Mouse (Mus musculus): ENCODE data around the gene Napsa. TPM values are rescaled to one million over a fixed set of nuclear protein-coding genes. Genes with fewer than 3 reads are reported as not detected.

Gene Napsa
- polyA plus RNA-seq, 1 experiment: not detected

- TF ChIP-seq FOSL1 (IDR thresholded peaks at IDR 0.05; ENCODE audit: insufficient read depth, low read length, poor library complexity, severe bottlenecking): no peak
- TF ChIP-seq CEBPB (IDR thresholded peaks at IDR 0.05; ENCODE audit: low read depth): no peak
- no peak for TF ChIP-seq MYOD1 (IDR thresholded peaks at IDR 0.05; ENCODE audit: control insufficient read depth, insufficient read length, low read depth)
- peak; percentile 24 for TF ChIP-seq CTCF (IDR thresholded peaks at IDR 0.05; ENCODE audit: control insufficient read depth, insufficient read depth, insufficient read length)
- peaks cover 76% of the 10 kb centered on the region for H3K27me3 ChIP-seq (ENCODE audit: control insufficient read depth, insufficient read depth, insufficient read length)
- H3K79me2 ChIP-seq (ENCODE audit: control insufficient read depth, insufficient read depth): no peaks in the 10 kb centered on the region
- H3ac ChIP-seq (ENCODE audit: control insufficient read depth, insufficient read length, low read depth): no peak overlapping the region
- no peaks in the 10 kb centered on the region for H3K36me3 ChIP-seq (ENCODE audit: control insufficient read depth, insufficient read depth)
- H3K4me3 ChIP-seq (ENCODE audit: insufficient read depth, poor library complexity, severe bottlenecking): no peak overlapping the region
- H3K79me3 ChIP-seq (ENCODE audit: low read depth): no peaks in the 10 kb centered on the region
Observed at GRCm38 (mm10) chr7:44633407-44633806, 61.2 kb downstream of the Napsa start.

Small RNA genes lying within 50 kb of the gene (microRNA-seq; reads per million reads assigned to microRNA genes)
- not detected for gene Mir7053 (ENCODE audit: borderline microRNAs expressed)

Other genes with a start within 250 kb of the Napsa start
- gene Syt3, start 188.3 kb upstream of the Napsa start, polyA plus RNA-seq (2012; fragmentation: generic; extraction: Trizol): not detected
- 0.11 TPM for gene 1700008O03Rik, start 186.6 kb upstream of the Napsa start, polyA plus RNA-seq (2012; fragmentation: generic; extraction: Trizol)
- not detected for gene Lrrc4b, start 143.4 kb upstream of the Napsa start, polyA plus RNA-seq (2012; fragmentation: generic; extraction: Trizol)
- gene Aspdh, start 107.0 kb upstream of the Napsa start, polyA plus RNA-seq (2012; fragmentation: generic; extraction: Trizol): not detected
- gene Josd2, start 104.4 kb upstream of the Napsa start, polyA plus RNA-seq (2012; fragmentation: generic; extraction: Trizol): 77.5 TPM
- 93.5 TPM for gene Emc10, start 75.9 kb upstream of the Napsa start, polyA plus RNA-seq (2012; fragmentation: generic; extraction: Trizol)
- 0.95 TPM for gene Fam71e1, start 75.8 kb upstream of the Napsa start, polyA plus RNA-seq (2012; fragmentation: generic; extraction: Trizol)
- gene Mybpc2, start 47.7 kb upstream of the Napsa start, polyA plus RNA-seq (2012; fragmentation: generic; extraction: Trizol): not detected
- 0.01 TPM for gene Spib, start 40.3 kb upstream of the Napsa start, polyA plus RNA-seq (2012; fragmentation: generic; extraction: Trizol)
- 66.1 TPM for gene Pold1, start 23.5 kb upstream of the Napsa start, polyA plus RNA-seq (2012; fragmentation: generic; extraction: Trizol)
- gene Nr1h2, start 18.4 kb upstream of the Napsa start, polyA plus RNA-seq (2012; fragmentation: generic; extraction: Trizol): 61.0 TPM
- gene Kcnc3, start 18.3 kb downstream of the Napsa start, polyA plus RNA-seq (2012; fragmentation: generic; extraction: Trizol): 0.26 TPM
- gene Myh14, start 98.5 kb downstream of the Napsa start, polyA plus RNA-seq (2012; fragmentation: generic; extraction: Trizol): 0.01 TPM
- gene Izumo2, start 136.4 kb downstream of the Napsa start, polyA plus RNA-seq (2012; fragmentation: generic; extraction: Trizol): not detected
- 20.0 TPM for gene Vrk3, start 176.0 kb downstream of the Napsa start, polyA plus RNA-seq (2012; fragmentation: generic; extraction: Trizol)
- gene Zfp473, start 178.7 kb downstream of the Napsa start, polyA plus RNA-seq (2012; fragmentation: generic; extraction: Trizol): 0.29 TPM
- 102 TPM for gene Nup62, start 243.7 kb downstream of the Napsa start, polyA plus RNA-seq (2012; fragmentation: generic; extraction: Trizol)
- 0.63 TPM for gene Il4i1, start 244.0 kb downstream of the Napsa start, polyA plus RNA-seq (2012; fragmentation: generic; extraction: Trizol)
- gene Atf5, start 244.3 kb downstream of the Napsa start, polyA plus RNA-seq (2012; fragmentation: generic; extraction: Trizol): 290 TPM